ENCODE assay signal across 8 mouse cellular contexts in the genomic region with DNA sequence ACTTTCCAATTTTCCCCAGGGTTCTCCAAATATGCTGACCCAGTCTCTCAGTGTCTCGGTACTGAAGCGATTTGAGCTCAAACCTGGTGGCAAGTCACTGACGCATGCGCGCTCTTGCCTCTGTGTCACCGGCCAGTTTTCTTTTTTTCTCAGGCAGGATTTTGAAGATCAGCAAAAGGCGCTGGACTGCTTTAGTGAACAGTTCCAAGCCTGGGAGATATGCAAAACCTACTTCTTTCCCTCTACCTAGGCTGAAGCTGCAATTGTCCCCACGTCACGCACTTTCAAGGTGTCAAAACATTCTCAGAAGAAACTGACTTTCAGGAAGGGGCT. TPM values are rescaled to one million over a fixed set of nuclear protein-coding genes. Genes with fewer than 3 reads are reported as not detected.
A peak's percentile ranks its signal among the peaks of the same experiment; 100 is the strongest.
DNase-seq lines count a peak whose midpoint lies in the region; ATAC-seq and TF ChIP-seq lines count a peak whose summit lies in the region.

No protein-coding gene starts in this region.

- WGBS in cerebellum, adult 2 months, result under 1% methylated on average over 9 of the region's 9 CpGs
- 0% methylated on average over 9 of the region's 9 CpGs for WGBS in forebrain, postnatal 0 days

- no peak overlapping the region for H3K27ac ChIP-seq in cerebellum, adult 2 months (ENCODE audit: insufficient read depth, low read length)
- H3K27ac ChIP-seq in forebrain, postnatal 0 days (ENCODE audit: low read depth, low read length), result peak overlapping the region; percentile 68

- peak overlapping the region; percentile 69 for H3K4me2 ChIP-seq in forebrain, postnatal 0 days (ENCODE audit: low read depth)

- H3K9ac ChIP-seq in forebrain, postnatal 0 days, result peak overlapping the region; percentile 76

- H3K27me3 ChIP-seq in cerebellum, adult 2 months (ENCODE audit: control insufficient read depth, insufficient read depth, low read length), result no peaks in the 10 kb centered on the region; the same call in 1 of the 2 replicates
- H3K27me3 ChIP-seq in forebrain, postnatal 0 days (ENCODE audit: insufficient read depth, low read length), result no peaks in the 10 kb centered on the region

- TF ChIP-seq CTCF in cerebellum, adult 2 months (IDR thresholded peaks at IDR 0.05; ENCODE audit: borderline replicate concordance, insufficient read depth, low read depth, low read length), result no peak
- no peak for TF ChIP-seq CTCF in forebrain, postnatal 0 days (IDR thresholded peaks at IDR 0.05; ENCODE audit: low read depth)

- peak overlapping the region; percentile 18 for H3K4me3 ChIP-seq in cerebellum, adult 2 months (replicated peaks; ENCODE audit: insufficient read depth, low read depth, low read length)
- H3K4me3 ChIP-seq in forebrain, postnatal 0 days (ENCODE audit: low read depth, low read length), result peak overlapping the region; percentile 54

- DNase-seq in ZHBTc4 (ENCODE audit: low read depth, low spot score) (peak; percentile 70), MN1 (ENCODE audit: low spot score) (no peak)
- peak; percentile 27 to 40 for DNase-seq in cerebellum, adult 2 months
- DNase-seq in forebrain, postnatal 0 days, result peak; percentile 78
- DNase-seq in layer of hippocampus, postnatal 10 days (ENCODE audit: low spot score in 2 of 2), result peak; percentile 22 to 43
- peak; percentile 27 for DNase-seq in lung, postnatal 25 days (ENCODE audit: low spot score)
- DNase-seq in retina, postnatal 1 day, result peak; percentile 77

- H3K4me1 ChIP-seq in cerebellum, adult 2 months (ENCODE audit: control insufficient read depth, insufficient read depth, low read length), result peaks cover 3% of the 10 kb centered on the region; the same call in 1 of the 2 replicates
- H3K4me1 ChIP-seq in forebrain, postnatal 0 days (ENCODE audit: insufficient read depth), result no peaks in the 10 kb centered on the region; the same call in 1 of the 2 replicates

- H3K9me3 ChIP-seq in forebrain, postnatal 0 days (ENCODE audit: low read length), result no peaks in the 10 kb centered on the region

- H3K36me3 ChIP-seq in forebrain, postnatal 0 days (ENCODE audit: insufficient read depth), result no peaks in the 10 kb centered on the region

- ATAC-seq in forebrain, postnatal 0 days, result peak; percentile 17
- peak; percentile 23 to 34 for ATAC-seq in hematopoietic stem cell, adult 5-6 weeks (replicated peaks in 1 of 2; ENCODE audit: insufficient read depth in 1 of 2, low FRiP score in 2 of 2, low TSS enrichment in 1 of 2, low read depth in 1 of 2, poor library complexity in 2 of 2, severe bottlenecking in 2 of 2)

- TF ChIP-seq POLR2A in cerebellum, adult 2 months (IDR thresholded peaks at IDR 0.05; ENCODE audit: borderline replicate concordance, insufficient read depth, low read length), result no peak

RNA-seq across cellular contexts. Expression of gene Vav3, which starts 0.5 kb away (rescaled TPM):
- polyA plus RNA-seq in cerebellum, adult 2 months (2012; rRNA removed), result 8.8 TPM in 2 replicates
- 7.9 and 9.0 TPM in 2 replicates for total RNA-seq in forebrain, postnatal 0 days (2014; rRNA removed)
- polyA plus RNA-seq in forebrain, postnatal 0 days (2015; fragmentation: Nextera tagmentation; extraction: Ambion mirVana), result 4.6 and 7.7 TPM in 2 replicates
- 71.3 and 132 TPM in 2 replicates for total RNA-seq in hematopoietic stem cell, adult 5-6 weeks (2017)
- 1 to 10 TPM; 7.0 to 8.1 TPM for total RNA-seq in layer of hippocampus, postnatal 10 days (2021)
